Mouse (Mus musculus) NIH3T3 (cell line): Measurements from ENCODE around the gene Med27.
A peak's percentile ranks its signal among the peaks of the same experiment; 100 is the strongest.

Experiments
- DNase-seq: peaks from one replicate; pipeline ENCODE4 v3.0.0-alpha.2; 2012; ENCODE audit warnings: low read depth

Gene Med27

GRCm38 (mm10) chr2:29565570-29566433 lies 219.2 kb downstream of the Med27 start:
- no peak for DNase-seq

DNA sequence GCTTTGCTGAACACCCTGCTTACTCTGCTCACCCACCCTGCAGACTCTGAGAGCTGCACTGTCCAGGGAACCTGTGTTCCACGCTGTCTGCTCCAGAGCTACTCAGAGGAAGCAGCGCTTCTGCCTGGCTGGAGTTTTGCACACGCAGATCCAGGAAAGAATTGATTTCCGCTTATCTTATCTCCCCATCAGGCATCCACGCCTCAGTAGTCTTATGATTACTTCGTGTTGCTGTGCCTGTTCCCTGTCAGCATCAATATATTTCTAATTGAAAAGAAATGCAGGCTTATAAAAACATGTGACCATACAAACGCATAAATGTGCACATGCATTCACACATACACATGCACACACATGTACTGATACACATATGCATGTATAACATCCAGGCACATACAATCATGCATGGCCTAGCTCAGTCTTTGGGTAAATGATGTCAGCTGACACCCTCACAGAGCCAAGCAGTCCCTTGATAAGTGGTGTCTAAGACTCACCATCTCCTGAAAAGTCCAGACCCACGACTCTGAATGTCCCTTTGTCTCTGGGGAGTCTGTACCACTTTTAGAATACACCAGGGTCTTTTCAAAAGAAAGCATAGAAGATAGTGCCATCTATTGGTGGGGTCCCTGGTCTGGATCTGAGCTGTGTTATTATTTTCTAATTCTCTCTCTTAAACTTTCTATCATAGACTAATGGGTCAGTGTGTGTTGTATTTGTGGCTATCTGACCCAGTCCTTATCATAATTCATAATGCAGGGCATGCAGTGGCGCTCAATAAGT lies 225.5 kb downstream of the Med27 start:
- no peak for DNase-seq

- DNase-seq: no peak
These were observed 226.3 kb downstream of the Med27 start for GRCm38 (mm10) chr2:29572811-29573427.

GRCm38 (mm10) chr2:29573591-29573990 lies 227.0 kb downstream of the Med27 start:
- peak; percentile 91 for DNase-seq

GRCm38 (mm10) chr2:29574187-29574586 lies 227.6 kb downstream of the Med27 start:
- DNase-seq: no peak
